Mouse (Mus musculus) cortical plate, adult 2 months (tissue): ENCODE results near the gene Rgs3.

Experiments used
- CTCF ChIP-seq: fragments of 200-500 bp; IDR thresholded peaks from 2 replicates; pipeline ENCODE4 v1.5.1; 2011; ENCODE audit warnings: mild to moderate bottlenecking, control low read depth, low read length; ENCODE audit not compliant: insufficient read depth; ENCODE audit errors: extremely low read depth
- POLR2A ChIP-seq: fragments of 200-500 bp; IDR thresholded peaks from 2 replicates; pipeline ENCODE4 v1.6.1; 2011; ENCODE audit warnings: mild to moderate bottlenecking, low read length, control low read depth; ENCODE audit not compliant: insufficient read depth; ENCODE audit errors: extremely low read depth

DNA sequence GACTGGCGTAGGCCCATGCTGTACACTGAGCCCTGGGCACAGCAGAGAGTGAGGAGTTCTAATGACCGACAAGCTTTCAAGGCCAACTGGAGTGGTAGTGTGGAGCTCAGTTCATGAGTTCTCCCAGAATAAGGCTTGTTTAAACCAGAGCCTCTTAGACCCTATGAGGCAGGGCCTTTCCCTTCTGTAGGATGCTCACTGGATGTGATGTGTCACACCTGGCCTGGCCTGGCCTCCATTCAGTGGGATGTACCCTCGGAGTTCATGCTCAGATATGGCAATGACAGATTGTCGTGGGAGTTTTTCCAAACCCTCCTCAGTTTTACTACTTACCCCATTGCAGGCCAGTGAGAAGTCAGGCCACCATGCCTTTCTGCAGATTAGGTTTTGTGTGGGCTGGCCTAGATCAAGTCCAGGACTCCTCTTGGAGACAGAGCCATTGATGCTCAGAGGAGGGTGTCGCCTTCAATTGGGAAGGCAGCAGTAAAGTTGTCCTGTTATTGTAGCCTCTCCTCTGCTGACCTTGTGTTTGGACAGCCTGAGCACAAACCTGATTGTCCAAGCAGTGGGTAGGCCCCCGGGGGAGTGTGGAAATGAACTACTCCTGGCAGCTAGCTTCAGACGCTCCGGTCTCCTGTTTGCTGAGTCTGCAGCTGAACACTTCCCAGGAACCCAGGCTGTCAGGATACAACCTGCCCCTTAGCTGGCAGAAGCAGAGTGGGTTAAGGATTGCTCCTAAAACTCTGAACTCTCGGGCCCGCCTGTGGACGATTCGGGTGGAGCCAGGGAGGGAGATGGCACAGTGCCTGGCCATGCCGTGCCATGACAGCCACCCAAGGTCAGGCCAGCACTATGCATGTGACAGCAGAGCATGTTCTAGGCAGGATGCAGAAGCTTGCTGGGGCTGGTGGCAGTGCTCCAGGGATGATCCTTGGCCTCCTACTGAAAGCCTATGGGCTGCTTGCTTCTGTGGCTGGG is 109.7 kb downstream of the Rgs3 start:
- TF ChIP-seq POLR2A (no peak), CTCF (no peak)
